Mouse (Mus musculus) neural tube, embryonic 12.5 days (tissue): ENCODE data around the gene Galnt7. TPM values are rescaled to one million over a fixed set of nuclear protein-coding genes. Genes with fewer than 3 reads are reported as not detected.

ENCODE experiments used
- ATAC-seq: fragments of 200-750 bp; cut with Nextera tagmentation; 2 replicates; pipeline ENCODE4 v1.8.0; 2017; ENCODE audit warnings: low read depth, mild to moderate bottlenecking, moderate TSS enrichment, moderate library complexity; ENCODE audit not compliant: low FRiP score
- H3K27ac ChIP-seq: fragments of 300-500 bp; sonication (generic); 2 replicates; pipeline ENCODE4 v1.5.1; 2016
- H3K27me3 ChIP-seq: fragments of 300-500 bp; sonication (generic); replicated peaks from 2 replicates; pipeline ENCODE4 v1.6.1; 2016; ENCODE audit warnings: mild to moderate bottlenecking
- H3K36me3 ChIP-seq: fragments of 300-500 bp; sonication (generic); 2 replicates; pipeline ENCODE4 v1.6.1; 2016; ENCODE audit warnings: mild to moderate bottlenecking
- H3K4me1 ChIP-seq: fragments of 300-500 bp; sonication (generic); 2 replicates; pipeline ENCODE4 v1.6.1; 2016
- H3K4me2 ChIP-seq: fragments of 300-500 bp; sonication (generic); replicated peaks from 2 replicates; pipeline ENCODE4 v1.6.1; 2016; ENCODE audit warnings: mild to moderate bottlenecking
- H3K4me3 ChIP-seq: fragments of 300-500 bp; sonication (generic); 2 replicates; pipeline ENCODE4 v1.5.1; 2016
- H3K9ac ChIP-seq: fragments of 300-500 bp; sonication (generic); 2 replicates; pipeline ENCODE4 v1.6.1; 2016; ENCODE audit warnings: mild to moderate bottlenecking
- H3K9me3 ChIP-seq: fragments of 300-500 bp; sonication (generic); 2 replicates; pipeline ENCODE4 v1.6.1; 2016; ENCODE audit warnings: mild to moderate bottlenecking
- WGBS: fragments of 180-500 bp; shearing (Covaris S2); methylation state at CpG from one replicate; pipeline ENCODE4 v1.1.7; 2016; 5-methylcytosine and 5-hydroxymethylcytosine counted together
- polyA plus RNA-seq: library from polyadenylated mRNA; unstranded; fragments of >200 nt; fragmentation: Nextera tagmentation; extraction: Ambion mirVana; gene quantifications from 2 replicates; pipeline ENCODE4 v1.2.1, GENCODE M21; 2016

The Galnt7 gene
- polyA plus RNA-seq, 1 experiment from 2014 or later, result 16.4 TPM

GRCm38 (mm10) chr8:57574398-57574797 is 78.4 kb downstream of the Galnt7 start:
- H3K4me2 ChIP-seq, result no peak overlapping the region
- H3K27me3 ChIP-seq, result no peaks in the 10 kb centered on the region
- ATAC-seq, result peak; percentile 74
- no peaks in the 10 kb centered on the region for H3K36me3 ChIP-seq
- 8% methylated on average over 7 of the region's 7 CpGs for WGBS
- no peak overlapping the region for H3K27ac ChIP-seq
- no peaks in the 10 kb centered on the region for H3K9me3 ChIP-seq
- H3K4me1 ChIP-seq, result peaks cover 8% of the 10 kb centered on the region
- H3K4me3 ChIP-seq, result no peak overlapping the region
- H3K9ac ChIP-seq, result no peak overlapping the region

GRCm38 (mm10) chr8:57573844-57574243 is 79.0 kb downstream of the Galnt7 start:
- Histone ChIP-seq H3K4me1 (peaks cover 13% of the 10 kb centered on the region), H3K9me3 (no peaks in the 10 kb centered on the region), H3K9ac (no peak overlapping the region), H3K27ac (no peak overlapping the region), H3K27me3 (no peaks in the 10 kb centered on the region), H3K4me2 (no peak overlapping the region), H3K4me3 (no peak overlapping the region), H3K36me3 (no peaks in the 10 kb centered on the region)
- 84% methylated on average over 6 of the region's 6 CpGs for WGBS
- ATAC-seq, result no peak

GRCm38 (mm10) chr8:57569886-57570285 is 82.9 kb downstream of the Galnt7 start:
- WGBS, result 77% methylated on average over 6 of the region's 6 CpGs
- Histone ChIP-seq H3K27me3 (no peaks in the 10 kb centered on the region), H3K36me3 (no peaks in the 10 kb centered on the region), H3K4me1 (peaks cover 14% of the 10 kb centered on the region), H3K9ac (no peak overlapping the region), H3K4me3 (no peak overlapping the region), H3K27ac (no peak overlapping the region), H3K9me3 (no peaks in the 10 kb centered on the region), H3K4me2 (no peak overlapping the region)
- no peak for ATAC-seq

GRCm38 (mm10) chr8:57569400-57569795 is 83.4 kb downstream of the Galnt7 start:
- Histone ChIP-seq H3K4me1 (peaks cover 12% of the 10 kb centered on the region), H3K27me3 (no peaks in the 10 kb centered on the region), H3K4me3 (no peak overlapping the region), H3K27ac (no peak overlapping the region), H3K4me2 (no peak overlapping the region), H3K36me3 (no peaks in the 10 kb centered on the region), H3K9ac (no peak overlapping the region), H3K9me3 (no peaks in the 10 kb centered on the region)
- WGBS, result 57% methylated on average over 11 of the region's 11 CpGs
- no peak for ATAC-seq

GRCm38 (mm10) chr8:57568633-57569399 is 84.0 kb downstream of the Galnt7 start:
- Histone ChIP-seq H3K27ac (no peak overlapping the region), H3K9me3 (no peaks in the 10 kb centered on the region)
- 0 out of 2 replicates have a peak, but pooled peaks have one; percentile 56 for ATAC-seq

GRCm38 (mm10) chr8:57567998-57568397 is 84.8 kb downstream of the Galnt7 start:
- Histone ChIP-seq H3K27ac (no peak overlapping the region), H3K27me3 (no peaks in the 10 kb centered on the region), H3K4me1 (peaks cover 11% of the 10 kb centered on the region), H3K4me3 (no peak overlapping the region), H3K9ac (no peak overlapping the region), H3K4me2 (no peak overlapping the region), H3K9me3 (no peaks in the 10 kb centered on the region), H3K36me3 (no peaks in the 10 kb centered on the region)
- ATAC-seq, result no peak
- WGBS, result 78% methylated on average over 7 of the region's 7 CpGs

More at GRCm38 (mm10) chr8:57568633-57569399, 84.0 kb downstream of the Galnt7 start:
- Histone ChIP-seq H3K4me3 (no peak overlapping the region), H3K4me1 (peaks cover 11% of the 10 kb centered on the region), H3K36me3 (no peaks in the 10 kb centered on the region), H3K27me3 (no peaks in the 10 kb centered on the region), H3K4me2 (no peak overlapping the region), H3K9ac (no peak overlapping the region)
- WGBS, result 69% methylated on average over 18 of the region's 18 CpGs

GRCm38 (mm10) chr8:57565039-57565438 is 87.8 kb downstream of the Galnt7 start:
- Histone ChIP-seq H3K27me3 (no peaks in the 10 kb centered on the region), H3K27ac (no peak overlapping the region), H3K36me3 (no peaks in the 10 kb centered on the region), H3K4me3 (no peak overlapping the region), H3K9me3 (no peaks in the 10 kb centered on the region), H3K4me2 (no peak overlapping the region), H3K4me1 (peaks cover 11% of the 10 kb centered on the region), H3K9ac (no peak overlapping the region)
- no peak for ATAC-seq
- WGBS, result 90% methylated on average over 6 of the region's 6 CpGs

GRCm38 (mm10) chr8:57563726-57564125 is 89.1 kb downstream of the Galnt7 start:
- H3K27me3 ChIP-seq, result no peaks in the 10 kb centered on the region
- no peak overlapping the region for H3K27ac ChIP-seq
- ATAC-seq, result no peak
- H3K9me3 ChIP-seq, result no peaks in the 10 kb centered on the region
- no peak overlapping the region for H3K4me3 ChIP-seq
- no peak overlapping the region for H3K9ac ChIP-seq
- no peak overlapping the region for H3K4me2 ChIP-seq
- no peaks in the 10 kb centered on the region for H3K36me3 ChIP-seq
- H3K4me1 ChIP-seq, result peaks cover 4% of the 10 kb centered on the region; the same call in 1 of the 2 replicates
- 93% methylated on average over 15 of the region's 15 CpGs for WGBS

- 90% methylated on average over 3 of the region's 3 CpGs for WGBS
- Histone ChIP-seq H3K4me2 (no peak overlapping the region), H3K4me1 (no peaks in the 10 kb centered on the region; the same call in 1 of the 2 replicates), H3K4me3 (no peak overlapping the region), H3K27me3 (no peaks in the 10 kb centered on the region), H3K36me3 (no peaks in the 10 kb centered on the region), H3K9me3 (no peaks in the 10 kb centered on the region), H3K9ac (no peak overlapping the region), H3K27ac (no peak overlapping the region)
- no peak for ATAC-seq
Observed at GRCm38 (mm10) chr8:57562741-57563140, 90.1 kb downstream of the Galnt7 start.

GRCm38 (mm10) chr8:57560926-57561325 is 91.9 kb downstream of the Galnt7 start:
- no peaks in the 10 kb centered on the region for H3K36me3 ChIP-seq
- 86% methylated on average over 9 of the region's 9 CpGs for WGBS
- no peaks in the 10 kb centered on the region for H3K9me3 ChIP-seq
- no peaks in the 10 kb centered on the region for H3K27me3 ChIP-seq
- H3K4me1 ChIP-seq, result no peaks in the 10 kb centered on the region
- H3K27ac ChIP-seq, result no peak overlapping the region
- no peak overlapping the region for H3K4me3 ChIP-seq
- ATAC-seq, result no peak
- H3K4me2 ChIP-seq, result no peak overlapping the region
- H3K9ac ChIP-seq, result no peak overlapping the region

- ATAC-seq, result no peak
- no peaks in the 10 kb centered on the region for H3K27me3 ChIP-seq
- WGBS, result 90% methylated on average over 14 of the region's 14 CpGs
- H3K4me2 ChIP-seq, result no peak overlapping the region
- peaks cover 3% of the 10 kb centered on the region for H3K36me3 ChIP-seq
- no peaks in the 10 kb centered on the region for H3K9me3 ChIP-seq
- no peak overlapping the region for H3K27ac ChIP-seq
- no peak overlapping the region for H3K4me3 ChIP-seq
- H3K4me1 ChIP-seq, result peaks cover 6% of the 10 kb centered on the region
- no peak overlapping the region for H3K9ac ChIP-seq
Observed at GRCm38 (mm10) chr8:57552102-57553032, 100.5 kb downstream of the Galnt7 start.

- no peak overlapping the region for H3K9ac ChIP-seq
- peak; percentile 56; the same call in 1 of the 2 replicates for ATAC-seq
- no peak overlapping the region for H3K27ac ChIP-seq
- H3K4me1 ChIP-seq, result peaks cover 7% of the 10 kb centered on the region
- no peaks in the 10 kb centered on the region for H3K9me3 ChIP-seq
- WGBS, result 48% methylated on average over 12 of the region's 12 CpGs
- peaks cover 3% of the 10 kb centered on the region for H3K36me3 ChIP-seq
- no peaks in the 10 kb centered on the region for H3K27me3 ChIP-seq
- H3K4me2 ChIP-seq, result no peak overlapping the region
- H3K4me3 ChIP-seq, result no peak overlapping the region
Observed at GRCm38 (mm10) chr8:57547581-57547980, 105.3 kb downstream of the Galnt7 start.
